Mouse (Mus musculus) embryonic facial prominence, embryonic 14.5 days (tissue): Measurements from ENCODE around the gene Ppargc1a. TPM values are rescaled to one million over a fixed set of nuclear protein-coding genes. Genes with fewer than 3 reads are reported as not detected.
A peak's percentile ranks its signal among the peaks of the same experiment; 100 is the strongest.

Experiments used
- ATAC-seq: fragments of 200-750 bp; cut with Nextera tagmentation; 2 replicates; pipeline ENCODE4 v1.8.0; 2017; ENCODE audit warnings: low read depth, moderate number of reproducible peaks, moderate TSS enrichment
- DNase-seq: peaks from one replicate; pipeline ENCODE4 v3.0.0-alpha.2; 2015; ENCODE audit warnings: low spot score
- H3K27ac ChIP-seq: fragments of 300-500 bp; sonication (generic); replicated peaks from 2 replicates; pipeline ENCODE4 v1.5.1; 2014; ENCODE audit warnings: low read depth, mild to moderate bottlenecking, low read length, moderate library complexity
- H3K27me3 ChIP-seq: fragments of 300-500 bp; sonication (generic); replicated peaks from 2 replicates; pipeline ENCODE4 v1.6.1; 2014; ENCODE audit warnings: low read length; ENCODE audit not compliant: control insufficient read depth, insufficient read depth
- H3K36me3 ChIP-seq: fragments of 300-500 bp; sonication (generic); 2 replicates; pipeline ENCODE4 v1.6.1; 2014; ENCODE audit warnings: low read length, mixed read lengths; ENCODE audit not compliant: control insufficient read depth, insufficient read depth
- H3K4me1 ChIP-seq: fragments of 300-500 bp; sonication (generic); 2 replicates; pipeline ENCODE4 v1.6.1; 2014; ENCODE audit warnings: antibody characterized with exemption, low read length; ENCODE audit not compliant: control insufficient read depth, insufficient read depth
- H3K4me2 ChIP-seq: fragments of 300-500 bp; sonication (generic); 2 replicates; pipeline ENCODE4 v1.6.1; 2014; ENCODE audit warnings: low read depth, mild to moderate bottlenecking, low read length, moderate library complexity, mixed read lengths
- H3K4me3 ChIP-seq: fragments of 300-500 bp; sonication (generic); 2 replicates; pipeline ENCODE4 v1.5.1; 2014; ENCODE audit warnings: low read depth, mild to moderate bottlenecking, low read length
- H3K9ac ChIP-seq: fragments of 300-500 bp; sonication (generic); 2 replicates; pipeline ENCODE4 v1.6.1; 2014; ENCODE audit warnings: low read depth, mild to moderate bottlenecking, low read length, moderate library complexity, mixed read lengths
- H3K9me3 ChIP-seq: fragments of 300-500 bp; sonication (generic); 2 replicates; pipeline ENCODE4 v1.6.1; 2016; ENCODE audit warnings: low read length; ENCODE audit not compliant: control insufficient read depth
- WGBS: fragments of 180-500 bp; shearing (Covaris S2); extraction: QIAGEN DNeasy Blood & Tissue Kit; methylation state at CpG from one replicate; pipeline ENCODE4 v1.1.7; 2014; 5-methylcytosine and 5-hydroxymethylcytosine counted together
- polyA plus RNA-seq: library from polyadenylated mRNA; unstranded; fragments of >200 nt; fragmentation: Nextera tagmentation; extraction: Ambion mirVana; gene quantifications from 2 replicates; pipeline ENCODE4 v1.2.1, GENCODE M21; 2014

Ppargc1a gene
- polyA plus RNA-seq, 1 experiment from 2014 or later = 4.6 TPM

DNA sequence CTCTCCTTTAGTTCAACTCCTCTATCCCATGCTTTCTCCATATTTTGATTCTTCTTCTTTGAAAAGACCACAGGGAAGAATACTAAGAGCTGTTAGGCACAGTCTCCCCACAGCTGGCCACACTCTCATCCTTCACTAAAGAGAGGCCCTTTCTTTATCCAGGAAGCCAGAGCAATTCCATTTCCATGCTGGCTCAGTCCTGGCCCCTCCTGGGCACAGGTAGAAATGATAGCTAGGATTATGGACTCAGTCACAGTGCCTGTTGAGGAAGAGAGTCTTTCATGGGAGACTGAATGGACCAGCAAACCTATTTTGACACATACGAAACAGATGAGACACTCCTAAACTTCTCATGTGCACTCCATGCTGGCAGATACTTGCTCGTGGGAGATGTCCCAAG lies 18.7 kb upstream of the Ppargc1a start:
- Histone ChIP-seq H3K36me3 (no peaks in the 10 kb centered on the region), H3K27ac (no peak overlapping the region), H3K27me3 (no peaks in the 10 kb centered on the region), H3K4me3 (no peak overlapping the region), H3K9ac (no peak overlapping the region), H3K9me3 (no peaks in the 10 kb centered on the region), H3K4me2 (no peak overlapping the region), H3K4me1 (0 out of 2 replicates have a peak, but pooled peaks cover 3% of the 10 kb centered on the region)
- ATAC-seq = no peak
- DNase-seq = no peak
- WGBS = 76% methylated on average over 2 of the region's 2 CpGs

- no peaks in the 10 kb centered on the region for H3K9me3 ChIP-seq
- no peak overlapping the region for H3K27ac ChIP-seq
- no peak overlapping the region for H3K4me3 ChIP-seq
- DNase-seq = no peak
- no peaks in the 10 kb centered on the region for H3K27me3 ChIP-seq
- H3K4me1 ChIP-seq = 0 out of 2 replicates have a peak, but pooled peaks cover 3% of the 10 kb centered on the region
- 46% methylated on average over 6 of the region's 6 CpGs for WGBS
- no peak for ATAC-seq
- H3K4me2 ChIP-seq = no peak overlapping the region
- no peaks in the 10 kb centered on the region for H3K36me3 ChIP-seq
- H3K9ac ChIP-seq = no peak overlapping the region
These were observed 17.5 kb upstream of the Ppargc1a start for GRCm38 (mm10) chr5:51584987-51585386.

GRCm38 (mm10) chr5:51584186-51584585 lies 16.7 kb upstream of the Ppargc1a start:
- ATAC-seq = no peak
- Histone ChIP-seq H3K27ac (no peak overlapping the region), H3K27me3 (no peaks in the 10 kb centered on the region), H3K4me2 (no peak overlapping the region), H3K36me3 (no peaks in the 10 kb centered on the region), H3K9me3 (no peaks in the 10 kb centered on the region), H3K4me1 (0 out of 2 replicates have a peak, but pooled peaks cover 3% of the 10 kb centered on the region), H3K4me3 (no peak overlapping the region), H3K9ac (no peak overlapping the region)
- 82% methylated on average over 3 of the region's 3 CpGs for WGBS
- no peak for DNase-seq

DNA sequence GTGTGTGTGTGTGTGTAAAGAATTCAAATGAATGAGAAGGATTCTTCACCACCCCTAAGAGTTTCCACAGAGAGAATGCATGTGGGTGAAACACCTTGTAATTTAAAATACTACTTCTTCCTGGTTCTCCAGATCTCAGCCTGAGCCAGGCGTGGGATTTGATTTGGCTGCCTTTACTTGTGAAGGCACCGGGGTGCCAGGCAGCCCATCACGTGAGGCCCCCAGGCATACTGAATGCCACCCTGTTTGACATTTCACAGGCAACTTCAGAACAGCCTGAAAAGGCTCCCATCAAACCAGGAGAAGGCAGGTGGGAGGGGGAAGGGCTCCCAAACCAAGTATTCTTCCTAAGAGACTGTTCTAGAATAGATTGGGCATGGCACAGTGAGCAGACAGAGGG lies 16.1 kb upstream of the Ppargc1a start:
- H3K4me1 ChIP-seq = 0 out of 2 replicates have a peak, but pooled peaks cover 3% of the 10 kb centered on the region
- H3K4me2 ChIP-seq = no peak overlapping the region
- no peak overlapping the region for H3K27ac ChIP-seq
- no peaks in the 10 kb centered on the region for H3K27me3 ChIP-seq
- no peak overlapping the region for H3K9ac ChIP-seq
- ATAC-seq = no peak
- no peak for DNase-seq
- H3K9me3 ChIP-seq = no peaks in the 10 kb centered on the region
- WGBS = 76% methylated on average over 3 of the region's 3 CpGs
- H3K4me3 ChIP-seq = no peak overlapping the region
- no peaks in the 10 kb centered on the region for H3K36me3 ChIP-seq

GRCm38 (mm10) chr5:51583030-51583429 lies 15.5 kb upstream of the Ppargc1a start:
- no peak for ATAC-seq
- Histone ChIP-seq H3K4me3 (no peak overlapping the region), H3K4me2 (no peak overlapping the region), H3K27ac (no peak overlapping the region), H3K9ac (no peak overlapping the region), H3K36me3 (no peaks in the 10 kb centered on the region), H3K9me3 (no peaks in the 10 kb centered on the region), H3K4me1 (0 out of 2 replicates have a peak, but pooled peaks cover 3% of the 10 kb centered on the region), H3K27me3 (no peaks in the 10 kb centered on the region)
- WGBS = 37% methylated on average over 4 of the region's 4 CpGs
- DNase-seq = no peak

DNA sequence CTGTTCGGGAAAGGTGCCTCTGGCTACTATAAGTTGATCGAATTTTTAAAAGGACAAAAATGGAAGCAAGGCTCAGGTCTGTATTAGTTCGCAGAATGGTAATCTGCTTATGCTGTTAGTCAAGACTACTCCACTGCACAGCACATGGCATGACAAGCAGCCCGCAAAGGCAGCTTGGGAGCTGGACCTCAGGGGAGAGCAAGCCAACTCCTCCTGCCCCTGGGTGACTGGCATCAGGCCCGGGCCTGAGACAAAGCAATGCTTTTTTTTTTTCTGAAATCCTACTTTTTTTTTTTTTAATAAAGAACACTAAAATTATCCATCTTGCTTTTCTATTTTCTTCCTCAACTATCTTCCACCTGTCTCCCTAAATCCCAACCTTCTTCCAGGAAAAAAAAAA lies 15.1 kb upstream of the Ppargc1a start:
- WGBS = 66% methylated on average over 5 of the region's 5 CpGs
- 0 out of 2 replicates have a peak, but pooled peaks cover 3% of the 10 kb centered on the region for H3K4me1 ChIP-seq
- H3K36me3 ChIP-seq = no peaks in the 10 kb centered on the region
- no peaks in the 10 kb centered on the region for H3K9me3 ChIP-seq
- H3K4me2 ChIP-seq = no peak overlapping the region
- no peak overlapping the region for H3K27ac ChIP-seq
- H3K4me3 ChIP-seq = no peak overlapping the region
- no peak for ATAC-seq
- H3K9ac ChIP-seq = no peak overlapping the region
- H3K27me3 ChIP-seq = no peaks in the 10 kb centered on the region
- DNase-seq = no peak

GRCm38 (mm10) chr5:51577594-51577993 lies 10.1 kb upstream of the Ppargc1a start:
- DNase-seq (no peak), ATAC-seq (no peak)
- Histone ChIP-seq H3K9ac (no peak overlapping the region), H3K27ac (no peak overlapping the region), H3K4me3 (no peak overlapping the region), H3K9me3 (no peaks in the 10 kb centered on the region), H3K4me2 (no peak overlapping the region), H3K27me3 (no peaks in the 10 kb centered on the region), H3K36me3 (no peaks in the 10 kb centered on the region), H3K4me1 (no peaks in the 10 kb centered on the region)
- WGBS = 86% methylated on average over 1 of the region's 1 CpGs

DNA sequence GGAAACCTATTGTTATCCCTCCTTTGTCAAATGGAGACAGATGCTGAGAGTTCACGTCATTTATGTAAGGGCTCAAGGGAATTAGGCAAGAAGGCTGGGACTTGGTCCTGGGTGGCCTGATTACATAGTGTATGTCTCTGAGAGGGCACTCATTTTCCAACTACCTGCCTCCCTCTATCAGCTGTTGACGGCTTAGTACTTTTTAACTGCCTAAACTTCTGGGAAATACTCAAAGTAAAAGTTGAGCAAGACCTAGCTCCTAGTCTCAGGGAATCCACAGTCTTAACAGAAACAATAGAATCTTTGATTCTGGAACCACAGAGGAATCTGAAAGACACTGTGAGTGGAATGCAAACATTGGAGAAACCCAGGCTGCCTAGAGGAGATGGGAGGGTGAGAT lies 6.2 kb upstream of the Ppargc1a start:
- WGBS = 38% methylated on average over 2 of the region's 2 CpGs
- Histone ChIP-seq H3K27me3 (no peaks in the 10 kb centered on the region), H3K4me3 (no peak overlapping the region), H3K9me3 (no peaks in the 10 kb centered on the region), H3K36me3 (no peaks in the 10 kb centered on the region), H3K4me1 (peaks cover 5% of the 10 kb centered on the region), H3K9ac (no peak overlapping the region), H3K4me2 (no peak overlapping the region), H3K27ac (no peak overlapping the region)
- no peak for ATAC-seq
- no peak for DNase-seq

- DNase-seq (peak; percentile 82), ATAC-seq (peak; percentile 77)
- WGBS = 38% methylated on average over 8 of the region's 8 CpGs
- Histone ChIP-seq H3K9ac (no peak overlapping the region), H3K9me3 (no peaks in the 10 kb centered on the region), H3K27ac (no peak overlapping the region; the same call in 1 of the 2 replicates), H3K4me2 (0 out of 2 replicates have a peak overlapping the region, but pooled peaks have one; percentile 19), H3K36me3 (no peaks in the 10 kb centered on the region), H3K27me3 (no peaks in the 10 kb centered on the region), H3K4me1 (peaks cover 9% of the 10 kb centered on the region), H3K4me3 (no peak overlapping the region)
These were observed 718 bp upstream of the Ppargc1a start for GRCm38 (mm10) chr5:51568198-51568690.
